Mouse (Mus musculus) embryonic facial prominence, embryonic 15.5 days (tissue): ENCODE measurements around the gene Zscan18. TPM values are rescaled to one million over a fixed set of nuclear protein-coding genes. Genes with fewer than 3 reads are reported as not detected.
"Not testable (repeated sequence)": the region's sequence is repeated elsewhere in the genome, so short reads cannot be mapped to it uniquely, and the experiment has no call there.

Experiments
- ATAC-seq: fragments of 200-750 bp; cut with Nextera tagmentation; 2 replicates; pipeline ENCODE4 v1.8.0; 2017; ENCODE audit warnings: low read depth, moderate TSS enrichment; ENCODE audit not compliant: insufficient number of reproducible peaks, low FRiP score, low TSS enrichment
- H3K27ac ChIP-seq: fragments of 300-500 bp; sonication (generic); replicated peaks from 2 replicates; pipeline ENCODE4 v1.5.1; 2015; ENCODE audit warnings: mild to moderate bottlenecking, inconsistent platforms
- H3K27me3 ChIP-seq: fragments of 300-500 bp; sonication (generic); 2 replicates; pipeline ENCODE4 v1.6.1; 2015; ENCODE audit warnings: inconsistent platforms
- H3K36me3 ChIP-seq: fragments of 300-500 bp; sonication (generic); 2 replicates; pipeline ENCODE4 v1.6.1; 2015; ENCODE audit warnings: mild to moderate bottlenecking, inconsistent platforms
- H3K4me1 ChIP-seq: fragments of 300-500 bp; sonication (generic); 2 replicates; pipeline ENCODE4 v1.6.1; 2015; ENCODE audit warnings: inconsistent platforms
- H3K4me2 ChIP-seq: fragments of 300-500 bp; sonication (generic); replicated peaks from 2 replicates; pipeline ENCODE4 v1.6.1; 2015; ENCODE audit warnings: mild to moderate bottlenecking, inconsistent platforms
- H3K4me3 ChIP-seq: fragments of 300-500 bp; sonication (generic); replicated peaks from 2 replicates; pipeline ENCODE4 v1.5.1; 2015; ENCODE audit warnings: mild to moderate bottlenecking, inconsistent platforms
- H3K9ac ChIP-seq: fragments of 300-500 bp; sonication (generic); 2 replicates; pipeline ENCODE4 v1.6.1; 2015; ENCODE audit warnings: inconsistent platforms
- H3K9me3 ChIP-seq: fragments of 300-500 bp; sonication (generic); replicated peaks from 2 replicates; pipeline ENCODE4 v1.6.1; 2016; ENCODE audit warnings: inconsistent platforms
- WGBS: fragments of 180-500 bp; shearing (Covaris S2); methylation state at CpG from one replicate; pipeline ENCODE4 v1.1.7; 2015; 5-methylcytosine and 5-hydroxymethylcytosine counted together
- polyA plus RNA-seq: library from polyadenylated mRNA; unstranded; fragments of >200 nt; fragmentation: Nextera tagmentation; extraction: Ambion mirVana; gene quantifications from 2 replicates; pipeline ENCODE4 v1.2.1, GENCODE M21; 2015

Zscan18 gene
- polyA plus RNA-seq = 8.8 and 10.4 TPM in 2 replicates

DNA sequence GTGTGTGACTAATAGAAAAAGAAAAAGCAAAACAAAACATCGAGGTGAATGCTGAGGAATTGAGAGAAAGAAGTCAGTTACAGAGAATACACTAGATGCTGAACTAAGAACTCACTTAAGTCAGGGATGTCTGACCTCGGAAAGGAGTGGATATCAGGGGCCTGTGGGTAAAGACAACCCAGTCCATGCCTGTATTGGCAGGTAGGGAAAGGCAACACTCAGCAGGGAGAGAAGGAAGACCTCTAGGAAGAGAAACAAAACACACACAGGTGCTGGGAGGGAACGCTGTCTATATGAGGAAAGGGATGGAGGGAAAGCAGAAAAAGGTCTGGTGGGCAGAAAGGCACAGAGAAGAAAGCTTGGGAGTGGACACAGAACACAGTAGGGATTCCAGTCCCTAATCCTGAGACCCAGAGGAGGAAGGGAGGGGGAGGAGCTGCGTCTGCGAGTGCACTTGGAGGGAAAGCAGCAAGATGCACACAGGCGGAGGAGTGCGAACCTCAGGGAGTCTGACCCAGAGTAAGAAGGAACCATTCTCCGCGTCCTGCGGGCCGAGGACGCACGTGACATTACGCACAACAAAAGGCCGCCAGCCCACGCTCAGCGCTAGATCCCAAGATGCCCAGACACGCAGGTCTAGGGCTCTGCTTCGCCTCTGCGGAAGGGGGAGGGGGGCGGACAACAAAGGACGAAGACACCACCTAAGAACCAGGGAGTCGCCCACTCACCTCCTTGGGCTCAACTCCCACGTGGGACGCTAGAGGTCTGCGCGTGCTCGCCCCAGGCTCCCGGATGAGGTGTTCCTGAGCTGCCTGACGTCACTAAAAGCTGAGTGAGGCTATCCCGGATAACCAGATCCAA, at the start of gene Zscan18:
Gene Zscan18 (minus strand): TSS at position 770 of the 861 bp plus-strand sequence.
- Histone ChIP-seq H3K27me3 (no peaks in the 10 kb centered on the region), H3K4me3 (peak within 1 kb of the TSS; percentile 56), H3K27ac (peak within 1 kb of the TSS; percentile 81), H3K9me3 (0 out of 2 replicates have a peak, but pooled peaks cover under 1% of the 10 kb centered on the region), H3K36me3 (peaks cover 19% of the 10 kb centered on the region), H3K4me1 (0 out of 2 replicates have a peak, but pooled peaks cover 5% of the 10 kb centered on the region), H3K4me2 (peak within 1 kb of the TSS; percentile 85), H3K9ac (peak within 1 kb of the TSS; percentile 59)
- WGBS = 4% methylated on average over 31 of the region's 31 CpGs
- ATAC-seq = peak; percentile 92

DNA sequence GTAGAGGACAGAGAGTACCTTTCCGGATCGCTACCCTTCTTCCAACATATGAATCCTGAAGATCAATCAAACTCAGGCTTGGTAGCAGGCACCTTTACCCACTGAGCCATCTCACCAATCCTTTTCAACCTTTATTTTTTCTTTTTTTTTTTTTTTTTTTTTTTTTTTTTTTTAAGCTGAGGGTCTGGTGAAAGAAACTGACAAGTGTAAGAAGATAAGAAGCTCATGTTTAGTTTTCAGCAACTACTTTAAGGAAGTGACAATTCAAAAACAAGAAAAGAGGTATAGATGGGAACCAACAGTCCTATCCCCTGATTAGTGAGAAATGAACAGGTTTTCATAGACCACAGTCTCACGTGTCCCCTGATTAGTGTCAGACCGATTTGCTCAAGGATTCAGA, 32.3 kb upstream of the Zscan18 start:
- 0 out of 2 replicates have a peak, but pooled peaks cover 10% of the 10 kb centered on the region for H3K4me1 ChIP-seq
- no peak for ATAC-seq
- peaks cover 36% of the 10 kb centered on the region for H3K9me3 ChIP-seq
- peak overlapping the region; percentile 55 for H3K4me2 ChIP-seq
- H3K27me3 ChIP-seq = no peaks in the 10 kb centered on the region
- H3K36me3 ChIP-seq = peaks cover 46% of the 10 kb centered on the region
- peak overlapping the region; percentile 61 for H3K4me3 ChIP-seq
- no peak overlapping the region for H3K27ac ChIP-seq
- 90% methylated on average over 4 of the region's 4 CpGs for WGBS
- no peak overlapping the region for H3K9ac ChIP-seq

DNA sequence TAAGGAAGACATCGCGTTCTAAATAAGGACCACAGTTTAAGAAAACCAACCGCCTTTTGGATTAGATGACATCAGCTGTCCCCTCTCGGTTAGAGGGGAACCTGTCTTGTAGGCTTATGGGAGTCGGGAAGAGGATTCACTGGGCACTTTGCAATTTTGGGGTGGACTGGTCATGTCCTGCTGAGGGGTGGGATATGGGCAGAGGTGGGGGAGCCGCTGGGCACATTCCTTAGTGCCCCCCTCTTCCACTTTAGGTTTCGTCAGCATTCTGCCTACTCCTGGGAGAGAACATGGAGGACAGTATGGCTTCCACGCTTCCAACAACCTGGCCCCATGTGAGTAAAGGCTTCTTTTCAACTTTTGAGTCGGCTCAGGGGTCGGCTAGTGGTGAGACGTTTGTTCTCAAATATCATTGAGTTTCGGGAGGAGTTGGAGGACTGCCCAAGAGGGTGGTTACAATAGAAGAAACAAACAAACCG, 31.8 kb upstream of the Zscan18 start:
- 32% methylated on average over 13 of the region's 13 CpGs for WGBS
- Histone ChIP-seq H3K4me2 (peak overlapping the region; percentile 55), H3K4me3 (peak overlapping the region; percentile 61), H3K27ac (peak overlapping the region; percentile 85), H3K4me1 (0 out of 2 replicates have a peak, but pooled peaks cover 10% of the 10 kb centered on the region), H3K9ac (peak overlapping the region; percentile 56), H3K9me3 (peaks cover 31% of the 10 kb centered on the region), H3K36me3 (peaks cover 41% of the 10 kb centered on the region), H3K27me3 (no peaks in the 10 kb centered on the region)
- no peak for ATAC-seq

GRCm38 (mm10) chr7:12834162-12835120, 31.0 kb upstream of the Zscan18 start, which contains the start of gene Zfp110:
Zfp110 (plus strand) TSS chr7:12834761.
- peak within 1 kb of the TSS; percentile 61 for H3K4me3 ChIP-seq
- H3K27me3 ChIP-seq = no peaks in the 10 kb centered on the region
- H3K4me1 ChIP-seq = 0 out of 2 replicates have a peak, but pooled peaks cover 10% of the 10 kb centered on the region
- peaks cover 27% of the 10 kb centered on the region for H3K9me3 ChIP-seq
- H3K4me2 ChIP-seq = peak within 1 kb of the TSS; percentile 55
- ATAC-seq = peak; percentile 98
- peak within 1 kb of the TSS; percentile 85 for H3K27ac ChIP-seq
- WGBS = 3% methylated on average over 47 of the region's 47 CpGs
- peaks cover 34% of the 10 kb centered on the region for H3K36me3 ChIP-seq
- peak within 1 kb of the TSS; percentile 56 for H3K9ac ChIP-seq

DNA sequence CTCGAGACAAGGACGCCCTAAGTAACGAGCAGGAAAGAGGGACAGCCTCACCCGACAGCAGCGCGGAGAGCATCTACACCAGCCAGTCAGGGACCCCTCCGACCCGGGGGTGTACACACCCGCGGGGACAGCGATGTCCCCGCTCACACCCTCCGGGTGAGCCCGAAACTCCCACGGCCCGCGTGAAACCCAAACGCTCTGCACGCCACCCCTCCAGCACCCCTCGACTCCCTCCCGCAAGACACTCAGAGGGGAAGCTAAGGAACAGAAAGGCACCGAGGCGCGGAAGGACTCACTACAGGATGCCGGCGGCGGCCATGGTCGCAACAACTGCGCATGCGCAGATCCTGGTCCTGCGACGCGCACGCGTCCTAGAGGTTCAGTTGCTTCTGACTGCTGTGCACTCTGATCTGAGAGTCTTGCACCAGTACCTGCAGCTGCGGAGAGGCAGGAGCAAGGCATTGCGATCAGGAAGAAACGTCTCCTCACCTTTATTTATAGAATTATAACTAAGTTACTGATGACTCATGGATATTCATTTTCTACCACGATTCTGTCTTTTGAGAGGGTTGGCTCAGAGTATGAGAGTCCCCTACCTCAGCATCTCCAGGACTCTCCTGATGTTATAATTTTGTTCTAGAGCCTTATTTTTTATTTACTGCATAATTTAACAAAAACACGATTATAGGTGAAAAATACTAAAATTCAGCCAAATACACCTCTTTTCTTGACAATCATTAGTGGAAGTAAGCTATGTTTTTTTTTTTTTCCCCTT, 15.3 kb upstream of the Zscan18 start, which contains the start of gene Zfp329:
Gene Zfp329 (minus strand): TSS at position 338 of the 775 bp plus-strand sequence.
- WGBS = under 1% methylated on average over 40 of the region's 40 CpGs
- Histone ChIP-seq H3K9me3 (peaks cover 12% of the 10 kb centered on the region), H3K27ac (peak within 1 kb of the TSS; percentile 72), H3K27me3 (no peaks in the 10 kb centered on the region), H3K4me3 (peak within 1 kb of the TSS; percentile 65), H3K4me1 (peaks cover 9% of the 10 kb centered on the region), H3K9ac (peak within 1 kb of the TSS; percentile 67), H3K36me3 (peaks cover 21% of the 10 kb centered on the region), H3K4me2 (peak within 1 kb of the TSS; percentile 63)
- ATAC-seq = peak; percentile 92

GRCm38 (mm10) chr7:12815566-12815965, 12.1 kb upstream of the Zscan18 start:
- 97% methylated on average over 8 of the region's 8 CpGs for WGBS
- no peak for ATAC-seq
- Histone ChIP-seq H3K9me3 (peaks cover 29% of the 10 kb centered on the region), H3K4me3 (no peak overlapping the region), H3K36me3 (peaks cover 49% of the 10 kb centered on the region), H3K27ac (no peak overlapping the region), H3K4me1 (peaks cover 9% of the 10 kb centered on the region), H3K4me2 (no peak overlapping the region), H3K9ac (no peak overlapping the region), H3K27me3 (no peaks in the 10 kb centered on the region)

DNA sequence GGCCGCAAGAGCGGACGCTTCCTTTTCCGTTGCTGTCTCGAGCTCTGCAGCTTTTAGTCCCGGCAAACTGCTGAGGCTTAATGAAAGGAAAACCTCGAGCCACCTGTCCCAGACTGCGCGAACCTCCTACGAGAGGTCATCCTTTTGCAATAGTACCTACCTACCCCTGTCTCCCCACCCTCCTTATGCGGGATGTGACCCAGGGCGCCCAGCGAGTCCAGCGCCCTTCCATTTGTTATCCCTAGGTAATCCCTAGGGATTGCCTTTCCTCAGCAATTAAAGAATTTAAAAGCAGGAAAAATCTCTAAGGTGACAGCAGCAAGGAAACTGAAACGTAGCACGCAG, 264 bp upstream of the Zscan18 start:
- ATAC-seq = peak; percentile 66
- Histone ChIP-seq H3K27me3 (no peaks in the 10 kb centered on the region), H3K27ac (peak overlapping the region; percentile 81; the same call in 1 of the 2 replicates), H3K36me3 (peaks cover 25% of the 10 kb centered on the region), H3K9ac (peak overlapping the region; percentile 59), H3K4me1 (0 out of 2 replicates have a peak, but pooled peaks cover 5% of the 10 kb centered on the region), H3K4me2 (peak overlapping the region; percentile 85), H3K4me3 (peak overlapping the region; percentile 56), H3K9me3 (0 out of 2 replicates have a peak, but pooled peaks cover 6% of the 10 kb centered on the region)
- under 1% methylated on average over 16 of the region's 16 CpGs for WGBS

DNA sequence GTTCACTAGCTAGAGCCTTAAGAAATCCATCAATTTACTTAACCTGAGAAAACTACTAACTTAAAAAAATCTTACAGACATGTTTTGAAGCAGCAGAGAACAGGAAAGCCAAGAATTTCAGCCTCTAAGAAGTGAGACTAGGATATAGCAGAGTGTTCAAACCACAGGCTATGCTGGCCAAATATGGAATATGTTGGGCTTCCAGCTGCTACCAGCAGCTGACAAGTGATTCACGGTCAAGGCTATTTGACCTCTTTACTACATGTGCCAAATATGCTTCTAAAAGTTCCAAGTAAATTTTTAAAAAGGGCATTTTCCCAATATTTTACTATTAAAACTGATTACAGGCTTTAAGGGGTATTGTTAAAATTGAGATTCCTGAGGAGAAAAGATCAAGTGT, 3.9 kb downstream of the Zscan18 start:
- ATAC-seq = no peak
- Histone ChIP-seq H3K36me3 (0 out of 2 replicates have a peak, but pooled peaks cover 5% of the 10 kb centered on the region), H3K9ac (no peak overlapping the region), H3K27ac (no peak overlapping the region), H3K4me2 (no peak overlapping the region), H3K4me3 (no peak overlapping the region), H3K27me3 (no peaks in the 10 kb centered on the region), H3K4me1 (0 out of 2 replicates have a peak, but pooled peaks cover 5% of the 10 kb centered on the region), H3K9me3 (peaks cover 4% of the 10 kb centered on the region)
- WGBS = 93% methylated on average over 1 of the region's 1 CpGs

GRCm38 (mm10) chr7:12797971-12798370, 5.5 kb downstream of the Zscan18 start:
- WGBS = 68% methylated on average over 2 of the region's 2 CpGs
- Histone ChIP-seq H3K9me3 (peaks cover 4% of the 10 kb centered on the region), H3K36me3 (0 out of 2 replicates have a peak, but pooled peaks cover 5% of the 10 kb centered on the region), H3K4me1 (no peaks in the 10 kb centered on the region), H3K27ac (no peak overlapping the region), H3K9ac (no peak overlapping the region), H3K4me2 (no peak overlapping the region), H3K4me3 (no peak overlapping the region), H3K27me3 (no peaks in the 10 kb centered on the region)
- ATAC-seq = no peak

DNA sequence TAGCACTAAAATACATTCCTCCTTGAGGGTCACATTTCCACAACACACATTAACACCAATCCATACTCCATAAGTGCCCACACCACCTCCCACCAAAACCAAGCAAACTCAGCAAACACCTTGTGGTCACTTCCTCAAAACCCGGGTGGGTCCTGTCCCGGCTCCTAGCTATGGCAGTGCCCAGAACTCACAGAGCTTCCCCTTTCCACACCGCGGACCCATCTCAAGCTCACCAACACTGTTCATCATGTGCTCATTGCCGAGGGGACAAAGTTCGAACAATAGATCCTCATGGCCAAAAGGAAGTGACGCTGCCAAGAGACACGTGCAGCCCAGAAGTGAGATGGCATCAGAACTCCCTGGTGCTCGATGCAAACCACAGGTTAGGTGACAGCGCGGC, 10.8 kb downstream of the Zscan18 start:
- ATAC-seq, H3K9ac ChIP-seq, H3K36me3 ChIP-seq, H3K4me3 ChIP-seq, H3K4me1 ChIP-seq, H3K27ac ChIP-seq, H3K4me2 ChIP-seq, H3K9me3 ChIP-seq, H3K27me3 ChIP-seq: not testable (repeated sequence)
- WGBS = 86% methylated on average over 11 of the region's 11 CpGs
